Mouse (Mus musculus) G1E-ER4 (cell line): Measurements from ENCODE around the gene Tmem11. TPM values are rescaled to one million over a fixed set of nuclear protein-coding genes. Genes with fewer than 3 reads are reported as not detected.

Experiments
- GATA1 ChIP-seq: IDR thresholded peaks from one replicate; pipeline ENCODE4 v1.8.0; 2012; ENCODE audit warnings: low read length, inconsistent platforms
- polyA plus RNA-seq: library from polyadenylated mRNA; stranded (reverse); fragments of >175 nt; gene quantifications from 2 replicates; pipeline ENCODE4 v1.2.3, GENCODE M21; 2012

Gene Tmem11
- polyA plus RNA-seq: 28.2 and 38.7 TPM in 2 replicates

DNA sequence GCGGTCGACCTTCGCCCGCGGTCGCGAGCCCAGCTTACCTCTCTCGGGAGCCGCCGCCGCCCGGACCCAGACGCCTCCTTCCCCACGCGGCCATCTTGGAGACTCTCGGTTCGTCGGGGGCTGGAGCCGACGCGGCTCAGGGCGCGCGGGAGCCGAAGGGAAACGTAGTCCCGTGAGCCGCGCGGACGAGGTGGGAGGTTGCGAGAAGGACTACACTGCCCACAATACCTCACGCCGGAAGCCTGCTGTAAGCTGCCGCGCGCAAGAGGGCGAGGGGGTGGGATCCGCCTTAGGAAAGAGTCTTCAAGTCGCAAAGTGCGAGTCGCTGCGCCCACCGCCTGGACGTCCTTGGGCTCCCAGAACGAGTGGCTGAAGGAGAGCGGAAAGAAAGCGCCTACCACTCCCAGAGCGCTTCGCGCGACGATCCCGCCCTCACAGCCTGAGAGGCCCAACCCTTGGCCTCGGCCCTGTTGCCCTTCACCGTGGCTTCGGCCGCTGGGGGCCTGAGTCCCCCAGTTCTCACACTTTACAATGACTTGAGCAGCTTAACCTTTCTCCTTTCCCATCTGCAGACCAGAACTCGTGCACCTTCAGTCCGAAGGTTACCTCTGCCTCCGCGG lies at the start of gene Tmem11:
TSS of gene Tmem11 (minus strand) at position 598 of the 620 bp plus-strand sequence.
- TF ChIP-seq GATA1: no peak

DNA sequence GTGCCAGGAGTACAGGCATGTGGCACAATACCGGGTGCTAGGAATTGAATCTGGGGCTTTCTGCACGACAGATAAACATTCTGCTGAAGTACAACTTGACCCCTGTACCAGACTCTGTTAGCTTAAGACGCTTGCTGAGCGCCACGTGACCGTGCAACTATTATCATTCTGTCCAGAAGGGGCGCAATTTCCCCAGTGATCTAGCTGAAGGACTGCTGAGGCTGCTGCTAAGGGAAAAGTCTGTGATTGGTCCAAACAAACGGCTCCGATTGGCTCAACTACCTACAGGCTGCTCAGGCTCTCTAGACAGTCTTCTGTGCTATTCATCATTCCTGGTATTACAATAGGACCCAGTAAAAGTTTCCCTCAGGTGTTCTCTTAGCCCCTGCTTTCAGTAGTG lies 48.2 kb upstream of the Tmem11 start:
- TF ChIP-seq GATA1: no peak

DNA sequence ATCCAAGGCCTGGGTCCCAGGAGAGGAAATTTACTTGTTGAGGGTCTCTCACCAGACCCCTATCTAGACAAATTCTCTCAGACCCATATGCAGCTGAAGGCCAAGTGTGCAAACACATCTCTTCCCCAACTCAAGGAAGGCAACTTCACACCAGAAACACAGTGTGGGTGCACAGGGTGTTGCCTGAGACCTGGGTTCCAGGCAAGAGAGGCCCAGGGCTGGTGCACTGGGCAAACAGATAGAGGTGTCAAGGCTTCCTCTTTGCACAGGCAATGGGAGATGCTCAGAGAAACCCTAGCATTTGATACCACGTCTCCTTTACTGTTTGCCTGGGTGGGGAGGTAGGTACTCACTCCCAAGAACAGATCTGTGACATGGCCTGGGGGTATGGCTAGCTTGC lies 45.9 kb upstream of the Tmem11 start:
- no peak for TF ChIP-seq GATA1

DNA sequence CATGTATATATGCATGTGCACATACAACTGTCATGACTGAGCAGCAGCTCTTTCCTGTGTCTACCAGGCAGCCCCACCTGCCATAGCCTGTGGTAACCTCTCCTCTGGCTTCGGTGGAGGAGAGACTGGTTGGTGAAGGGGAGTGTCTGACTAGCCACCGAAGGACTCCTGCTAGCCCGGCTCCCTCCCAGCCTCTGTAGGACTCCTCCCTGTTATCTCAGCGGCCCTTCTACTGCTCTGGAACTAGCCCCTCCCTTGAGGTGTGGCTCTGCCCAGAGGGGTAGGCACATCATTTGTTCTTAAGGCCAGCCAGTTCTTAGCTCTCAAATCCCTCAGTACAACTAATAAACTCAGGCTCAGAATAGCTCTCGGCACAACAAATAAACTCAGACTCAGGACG lies 45.4 kb upstream of the Tmem11 start:
- TF ChIP-seq GATA1: no peak

DNA sequence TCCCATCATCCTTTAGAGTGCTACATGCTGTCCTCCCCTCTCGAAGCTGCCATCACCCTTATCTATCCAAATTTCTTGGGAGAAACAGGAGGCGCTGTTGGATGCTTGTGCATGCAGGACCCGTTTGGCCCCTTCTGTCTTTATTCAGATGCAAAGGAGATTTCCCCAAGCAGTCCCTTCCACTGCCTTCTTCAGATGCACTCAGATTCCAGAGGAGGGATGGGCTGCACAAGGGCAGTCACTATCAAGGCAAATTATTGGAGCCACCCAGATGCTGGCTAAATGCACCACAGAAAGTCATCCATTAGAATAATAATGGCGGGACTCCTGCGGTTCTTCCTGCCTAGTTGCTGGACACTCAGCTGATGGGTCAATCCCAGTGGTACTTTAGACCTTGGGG lies 43.9 kb upstream of the Tmem11 start:
- no peak for TF ChIP-seq GATA1

DNA sequence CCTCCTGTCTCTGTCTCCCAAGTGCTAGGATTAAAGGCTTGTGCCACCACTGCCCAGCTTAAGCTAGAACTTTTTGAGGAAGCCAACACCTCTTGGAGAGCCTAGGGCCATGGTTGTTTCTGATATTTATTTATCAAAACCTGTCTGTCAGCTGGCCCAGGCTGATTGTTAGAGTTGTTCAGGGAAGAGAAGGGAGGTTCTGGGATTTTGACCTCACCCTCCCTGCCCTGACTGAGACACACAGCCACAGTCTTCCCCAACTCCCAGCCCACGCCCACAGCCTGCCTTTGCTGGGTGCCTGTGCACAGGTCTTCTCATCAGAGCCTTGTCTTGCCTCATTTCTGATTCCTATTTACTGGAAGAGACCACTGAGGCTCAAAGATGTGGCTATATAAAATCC lies 43.1 kb upstream of the Tmem11 start:
- TF ChIP-seq GATA1: no peak

DNA sequence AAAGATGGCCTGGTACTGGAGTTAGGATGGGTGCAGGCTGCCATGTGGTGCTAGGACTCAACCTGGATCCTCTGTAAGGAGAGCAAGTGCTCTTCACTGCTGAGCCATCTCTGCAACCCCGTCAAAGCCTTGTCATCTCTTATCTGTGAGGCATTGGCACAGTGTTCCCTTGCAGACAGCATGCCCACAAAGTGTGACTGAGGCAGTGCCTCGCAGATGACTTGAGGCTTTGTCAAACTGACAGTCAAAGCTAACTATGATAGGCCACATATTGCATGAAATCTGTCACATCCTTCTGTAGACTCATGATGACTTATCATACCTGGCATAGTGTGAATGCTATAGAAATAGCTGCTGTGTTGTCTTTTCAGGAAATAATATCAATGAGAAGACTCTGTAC lies 40.9 kb upstream of the Tmem11 start:
- no peak for TF ChIP-seq GATA1

DNA sequence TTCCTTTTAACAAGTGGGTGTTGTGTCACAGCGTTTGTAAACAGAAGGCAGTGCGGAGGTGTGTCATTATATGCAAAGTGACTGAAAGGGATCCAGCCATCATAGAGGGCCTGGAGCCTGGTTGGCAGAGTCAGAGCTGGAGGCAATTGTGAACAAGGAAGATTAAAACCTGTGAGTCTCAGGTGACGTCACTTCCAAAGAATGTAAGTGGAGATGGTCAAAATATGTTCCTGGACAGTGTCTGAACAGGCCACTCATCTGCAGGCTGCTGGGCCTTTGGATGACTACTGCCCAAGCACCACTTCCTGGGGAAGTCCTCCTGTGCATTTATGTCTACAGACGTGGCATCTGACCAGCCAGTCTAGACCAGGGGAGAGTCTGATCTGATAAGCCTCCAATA lies 36.1 kb upstream of the Tmem11 start:
- TF ChIP-seq GATA1: no peak

DNA sequence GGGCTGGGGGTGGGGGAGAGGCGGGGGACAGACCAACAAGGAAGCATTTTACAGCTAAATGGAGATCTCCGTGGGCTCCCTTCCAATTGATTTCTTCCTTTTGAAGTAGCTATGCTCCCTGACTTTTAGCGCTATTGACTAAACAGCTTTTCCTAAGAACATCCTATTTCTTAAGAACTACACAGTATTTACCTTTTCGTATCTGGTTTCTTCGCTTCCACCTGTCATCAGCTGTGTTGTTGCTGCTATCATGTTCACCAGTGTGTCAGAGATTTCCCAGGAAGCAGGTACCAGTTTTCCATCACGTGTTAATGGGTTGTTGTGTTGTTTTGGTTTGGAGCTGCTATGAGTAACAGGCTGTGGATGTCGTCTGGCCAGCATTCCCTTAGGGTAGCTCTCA lies 35.4 kb upstream of the Tmem11 start, which contains the start of gene Natd1:
TSS of gene Natd1 (minus strand) at position 260 of the 400 bp plus-strand sequence.
- no peak for TF ChIP-seq GATA1

DNA sequence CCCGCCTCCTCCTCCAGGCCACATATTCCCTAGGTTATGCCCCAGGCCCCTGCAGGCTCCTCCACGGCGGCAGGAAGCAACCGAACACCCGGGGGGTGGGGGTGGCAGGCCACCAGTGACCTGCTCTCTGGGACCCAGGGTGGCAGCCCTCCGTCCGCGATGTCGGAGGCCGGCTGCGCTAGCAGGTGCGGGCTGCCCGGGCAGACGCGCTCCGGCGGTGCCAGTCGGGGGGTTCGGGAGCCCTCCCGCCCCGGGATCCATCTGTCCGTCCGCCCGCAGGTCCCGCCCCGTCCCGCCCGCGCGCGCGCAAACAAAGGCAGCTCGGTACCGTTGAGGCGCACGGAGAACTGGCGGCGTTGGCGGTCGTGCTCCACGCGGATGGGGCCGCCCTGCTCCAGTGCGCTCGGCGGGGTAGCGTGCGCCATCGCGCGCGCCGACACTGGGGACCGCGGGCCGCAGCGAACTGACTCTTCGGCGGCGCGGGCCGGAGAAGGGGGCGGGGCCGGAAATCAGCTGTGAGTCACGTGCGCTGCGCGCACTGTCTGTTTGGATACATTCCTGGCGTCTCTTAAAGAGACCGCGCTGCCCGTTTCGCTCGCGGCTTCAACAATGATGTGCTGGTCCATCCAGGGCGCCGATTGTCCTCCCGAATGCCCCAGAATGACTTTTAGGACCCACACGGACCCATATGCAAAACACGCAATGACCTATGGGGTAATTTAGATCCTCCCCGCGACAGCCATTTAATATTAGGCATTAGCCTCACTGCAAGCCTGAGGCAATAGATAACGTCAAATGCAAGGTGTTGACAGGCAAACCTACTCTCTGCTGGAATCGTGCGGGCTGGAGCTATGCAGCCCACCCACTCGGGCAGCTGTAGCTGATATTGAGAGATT lies 34.5 kb upstream of the Tmem11 start:
- no peak for TF ChIP-seq GATA1

DNA sequence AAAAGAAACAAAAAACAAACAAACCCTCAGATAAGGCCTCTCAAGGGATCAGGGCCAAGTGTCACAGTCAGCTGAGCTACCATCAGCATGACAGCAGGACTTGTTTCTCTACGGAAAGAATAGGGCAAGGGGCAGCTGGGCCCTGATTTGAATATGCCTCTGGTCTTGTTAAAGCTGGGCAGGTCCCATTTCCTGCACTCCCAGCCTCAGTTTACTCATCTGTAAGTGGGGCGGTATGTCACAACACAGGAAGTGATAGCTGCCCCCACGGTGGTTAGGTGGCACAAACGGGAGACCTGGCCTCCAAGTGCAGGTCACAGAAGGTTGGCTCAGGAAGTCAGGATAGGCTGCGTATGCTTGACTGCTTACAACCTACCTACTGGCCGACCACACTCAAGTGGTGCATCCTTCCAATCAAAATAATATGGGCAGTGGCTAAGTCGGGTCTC lies 33.5 kb upstream of the Tmem11 start:
- TF ChIP-seq GATA1: no peak

DNA sequence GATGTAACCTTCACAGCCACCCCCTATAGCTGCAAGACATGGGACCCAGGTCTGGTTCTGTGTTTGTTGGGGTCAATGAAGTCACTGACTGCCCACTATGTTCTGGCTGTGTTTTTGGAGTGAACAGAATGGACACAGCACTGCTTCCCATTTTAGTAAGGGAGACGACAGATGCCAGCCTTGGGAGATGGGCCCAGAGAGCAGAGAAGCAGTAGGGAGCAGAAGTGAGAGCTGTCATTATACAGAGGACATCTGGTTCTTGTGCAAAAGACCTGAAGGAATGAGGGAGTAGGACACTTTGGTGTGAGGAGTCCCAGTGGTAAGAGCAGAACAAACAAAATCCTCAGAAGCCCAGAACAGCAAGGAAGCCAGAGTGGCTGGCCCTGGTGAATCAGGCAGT lies 30.6 kb upstream of the Tmem11 start:
- TF ChIP-seq GATA1: no peak

DNA sequence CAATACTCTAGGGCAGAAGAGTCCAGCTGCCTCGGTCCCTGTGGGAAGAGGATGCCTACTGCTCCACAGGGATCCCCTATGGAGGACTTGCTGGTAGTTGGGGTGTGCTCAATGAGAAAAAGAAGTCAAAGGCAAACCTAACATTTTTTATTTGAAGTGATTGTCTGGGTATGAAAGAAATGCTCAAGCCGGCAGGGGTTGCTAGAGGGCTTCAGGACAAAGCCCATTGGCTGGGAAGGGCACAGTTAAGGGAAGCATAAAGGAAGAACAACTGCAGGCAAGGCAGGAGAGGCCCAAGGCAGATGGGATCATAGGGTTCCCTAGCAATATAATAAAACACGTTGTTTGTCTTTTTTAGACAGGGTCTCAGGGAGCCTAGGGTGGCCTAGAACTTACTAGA lies 29.0 kb upstream of the Tmem11 start:
- TF ChIP-seq GATA1: no peak

DNA sequence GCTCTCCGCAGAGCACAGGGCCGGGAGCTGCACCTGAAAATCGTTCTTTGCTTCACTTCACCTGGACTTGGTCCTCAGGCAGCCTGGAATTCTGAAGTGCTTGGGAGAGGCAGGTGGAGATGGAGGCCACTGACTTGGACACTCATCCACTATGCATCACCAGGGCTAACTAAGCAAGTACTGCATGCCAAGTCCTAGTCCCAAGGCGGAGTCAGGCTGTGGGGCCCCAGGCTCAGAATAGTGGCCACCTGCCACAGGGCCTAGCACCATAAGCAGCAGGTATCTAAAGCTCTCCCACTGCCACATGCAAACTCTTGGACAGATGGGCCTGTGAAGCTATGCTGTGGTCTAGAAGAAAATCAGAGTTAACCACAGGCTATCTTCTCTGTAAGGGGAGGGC lies 27.4 kb upstream of the Tmem11 start:
- TF ChIP-seq GATA1: no peak

DNA sequence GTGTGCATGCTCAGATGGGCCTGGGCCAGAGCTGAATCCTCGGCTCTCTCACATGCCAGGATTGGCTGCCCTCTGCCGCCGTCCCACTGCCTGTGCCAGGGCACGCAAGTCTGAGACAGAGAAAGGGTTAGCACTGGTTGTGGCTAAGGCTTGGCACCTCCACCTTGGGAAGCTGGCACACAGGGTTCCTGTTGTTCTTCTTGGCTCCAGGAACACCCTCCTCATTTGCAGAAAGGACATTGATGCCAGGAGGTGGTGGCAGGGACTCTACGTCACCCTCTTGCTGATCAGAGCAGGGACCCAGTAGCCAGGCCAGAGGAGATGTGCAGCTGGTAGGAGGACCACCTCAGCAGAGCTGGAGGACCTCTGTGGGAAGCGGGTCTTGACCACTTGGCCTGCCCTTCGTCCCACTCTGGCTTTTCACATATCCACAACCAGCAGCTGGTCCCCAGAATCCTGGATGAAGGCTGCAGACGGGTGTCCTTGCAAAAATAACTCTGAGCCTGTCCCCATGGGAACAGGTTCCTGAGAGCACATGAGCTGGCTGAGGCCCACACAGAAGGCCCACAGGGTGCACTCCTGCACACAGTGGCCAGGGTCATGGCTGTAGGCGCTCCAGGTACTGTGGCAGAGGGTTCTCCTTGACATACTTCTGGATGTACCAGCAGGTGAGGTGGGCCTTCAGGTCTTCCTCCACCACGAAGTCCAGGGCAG lies 26.5 kb upstream of the Tmem11 start:
- TF ChIP-seq GATA1: no peak

DNA sequence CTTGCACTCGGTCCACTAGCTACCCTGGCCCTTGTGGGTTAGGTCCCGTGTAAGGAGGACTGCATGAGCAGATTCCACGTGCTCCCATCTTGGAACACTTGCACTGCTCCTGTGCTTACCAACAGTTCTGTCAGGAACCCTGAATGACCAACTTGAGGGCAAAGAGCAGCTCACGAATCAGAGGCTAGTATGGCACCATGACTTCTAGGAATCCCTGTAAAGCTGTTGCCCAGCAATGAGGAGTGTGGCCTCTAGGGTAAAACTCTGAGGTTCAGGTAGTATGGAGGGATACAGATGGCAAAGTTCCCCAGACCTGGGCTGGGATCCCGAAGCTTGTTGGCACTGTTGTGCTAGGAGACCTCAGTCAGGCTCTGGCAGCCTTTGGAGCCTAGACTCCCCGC lies 24.6 kb upstream of the Tmem11 start:
- TF ChIP-seq GATA1: no peak
